Mouse (Mus musculus) lung, postnatal 0 days (tissue): ENCODE results near the gene Sntb2.

ENCODE experiments used
- CTCF ChIP-seq: IDR thresholded peaks from 2 replicates; pipeline ENCODE4 v1.5.1; 2016; ENCODE audit warnings: antibody characterized with exemption, mild to moderate bottlenecking
- EP300 ChIP-seq: IDR thresholded peaks from 2 replicates; pipeline ENCODE4 v1.6.1; 2016; ENCODE audit warnings: antibody characterized with exemption, mild to moderate bottlenecking, control low read depth

- TF ChIP-seq CTCF (no peak), EP300 (no peak)
Observed at GRCm38 (mm10) chr8:107065511-107066496, 130.3 kb downstream of the Sntb2 start, which contains the start of gene Tmed6.
